Mouse (Mus musculus) midbrain, embryonic 16.5 days (tissue): ENCODE data around the gene Tmem170b. TPM values are rescaled to one million over a fixed set of nuclear protein-coding genes. Genes with fewer than 3 reads are reported as not detected.

ENCODE experiments used
- ATAC-seq: fragments of 200-750 bp; cut with Nextera tagmentation; 2 replicates; pipeline ENCODE4 v1.8.0; 2017; ENCODE audit warnings: moderate TSS enrichment
- H3K27ac ChIP-seq: fragments of 300-500 bp; sonication (generic); 2 replicates; pipeline ENCODE4 v1.5.1; 2014; ENCODE audit warnings: mild to moderate bottlenecking, low read length, mixed read lengths
- H3K27me3 ChIP-seq: fragments of 300-500 bp; sonication (generic); 2 replicates; pipeline ENCODE4 v1.6.1; 2014; ENCODE audit warnings: low read depth, low read length, mixed read lengths; ENCODE audit not compliant: control insufficient read depth, insufficient read depth
- H3K36me3 ChIP-seq: fragments of 300-500 bp; sonication (generic); 2 replicates; pipeline ENCODE4 v1.6.1; 2014; ENCODE audit warnings: mild to moderate bottlenecking, low read length, moderate library complexity, mixed read lengths; ENCODE audit not compliant: control insufficient read depth, insufficient read depth
- H3K4me1 ChIP-seq: fragments of 300-500 bp; sonication (generic); 2 replicates; pipeline ENCODE4 v1.6.1; 2014; ENCODE audit warnings: mild to moderate bottlenecking, low read length, mixed read lengths; ENCODE audit not compliant: control insufficient read depth, insufficient read depth
- H3K4me2 ChIP-seq: fragments of 300-500 bp; sonication (generic); 2 replicates; pipeline ENCODE4 v1.6.1; 2014; ENCODE audit warnings: mild to moderate bottlenecking, low read length, mixed read lengths
- H3K4me3 ChIP-seq: fragments of 300-500 bp; sonication (generic); 2 replicates; pipeline ENCODE4 v1.5.1; 2014; ENCODE audit warnings: low read depth, mild to moderate bottlenecking, low read length, moderate library complexity, mixed read lengths
- H3K9ac ChIP-seq: fragments of 300-500 bp; sonication (generic); 2 replicates; pipeline ENCODE4 v1.6.1; 2014; ENCODE audit warnings: low read depth, low read length, mixed read lengths
- H3K9me3 ChIP-seq: fragments of 300-500 bp; sonication (generic); replicated peaks from 2 replicates; pipeline ENCODE4 v1.6.1; 2014; ENCODE audit warnings: mild to moderate bottlenecking, low read length, mixed read lengths; ENCODE audit not compliant: control insufficient read depth, poor library complexity, severe bottlenecking
- WGBS: fragments of 180-500 bp; shearing (Covaris S2); extraction: QIAGEN DNeasy Blood & Tissue Kit; methylation state at CpG from one replicate; pipeline ENCODE4 v1.1.7; 2014; 5-methylcytosine and 5-hydroxymethylcytosine counted together
- polyA plus RNA-seq: library from polyadenylated mRNA; unstranded; fragments of >200 nt; fragmentation: Nextera tagmentation; extraction: Ambion mirVana; gene quantifications from 2 replicates; pipeline ENCODE4 v1.2.1, GENCODE M21; 2015

Gene Tmem170b
- polyA plus RNA-seq, 1 experiment from 2014 or later: 56.4 TPM

- Histone ChIP-seq H3K36me3 (no peaks in the 10 kb centered on the region), H3K9ac (peak overlapping the region; percentile 93), H3K4me2 (peak overlapping the region; percentile 79), H3K4me1 (peaks cover 33% of the 10 kb centered on the region), H3K27me3 (no peaks in the 10 kb centered on the region), H3K27ac (peak overlapping the region; percentile 94), H3K9me3 (no peaks in the 10 kb centered on the region), H3K4me3 (peak overlapping the region; percentile 87)
- 2% methylated on average over 50 of the region's 67 CpGs for WGBS
- peak; percentile 62 for ATAC-seq
Observed at GRCm38 (mm10) chr13:41606081-41607000, 634 bp downstream of the Tmem170b start.

GRCm38 (mm10) chr13:41607589-41607988 is 1.9 kb downstream of the Tmem170b start:
- peak overlapping the region; percentile 20 for H3K9ac ChIP-seq

GRCm38 (mm10) chr13:41608559-41608958 is 2.9 kb downstream of the Tmem170b start:
- WGBS: 58% methylated on average over 2 of the region's 2 CpGs
- H3K4me3 ChIP-seq: no peak overlapping the region
- H3K4me1 ChIP-seq: peaks cover 33% of the 10 kb centered on the region
- no peaks in the 10 kb centered on the region for H3K36me3 ChIP-seq
- no peaks in the 10 kb centered on the region for H3K9me3 ChIP-seq
- no peak overlapping the region for H3K9ac ChIP-seq
- H3K4me2 ChIP-seq: peak overlapping the region; percentile 0; the same call in 1 of the 2 replicates
- no peaks in the 10 kb centered on the region for H3K27me3 ChIP-seq
- no peak overlapping the region for H3K27ac ChIP-seq
- no peak for ATAC-seq

More at GRCm38 (mm10) chr13:41607589-41607988, 1.9 kb downstream of the Tmem170b start:
- WGBS: 29% methylated on average over 3 of the region's 3 CpGs
- Histone ChIP-seq H3K36me3 (no peaks in the 10 kb centered on the region), H3K4me1 (peaks cover 33% of the 10 kb centered on the region), H3K4me2 (peak overlapping the region; percentile 79), H3K27me3 (no peaks in the 10 kb centered on the region), H3K27ac (no peak overlapping the region), H3K9me3 (no peaks in the 10 kb centered on the region), H3K4me3 (peak overlapping the region; percentile 87)
- no peak for ATAC-seq

GRCm38 (mm10) chr13:41611046-41611445 is 5.3 kb downstream of the Tmem170b start:
- no peak for ATAC-seq
- 95% methylated on average over 1 of the region's 1 CpGs for WGBS
- no peaks in the 10 kb centered on the region for H3K9me3 ChIP-seq
- no peak overlapping the region for H3K4me3 ChIP-seq
- peaks cover 33% of the 10 kb centered on the region for H3K4me1 ChIP-seq
- no peaks in the 10 kb centered on the region for H3K36me3 ChIP-seq
- no peaks in the 10 kb centered on the region for H3K27me3 ChIP-seq
- no peak overlapping the region for H3K27ac ChIP-seq
- H3K9ac ChIP-seq: no peak overlapping the region
- no peak overlapping the region for H3K4me2 ChIP-seq

GRCm38 (mm10) chr13:41614539-41614938 is 8.8 kb downstream of the Tmem170b start:
- no peak overlapping the region for H3K27ac ChIP-seq
- no peaks in the 10 kb centered on the region for H3K27me3 ChIP-seq
- 74% methylated on average over 2 of the region's 2 CpGs for WGBS
- ATAC-seq: no peak
- no peak overlapping the region for H3K4me3 ChIP-seq
- no peaks in the 10 kb centered on the region for H3K9me3 ChIP-seq
- H3K4me1 ChIP-seq: peaks cover 5% of the 10 kb centered on the region
- H3K36me3 ChIP-seq: no peaks in the 10 kb centered on the region
- H3K4me2 ChIP-seq: no peak overlapping the region
- no peak overlapping the region for H3K9ac ChIP-seq

GRCm38 (mm10) chr13:41614982-41615381 is 9.3 kb downstream of the Tmem170b start:
- no peak overlapping the region for H3K4me3 ChIP-seq
- no peaks in the 10 kb centered on the region for H3K9me3 ChIP-seq
- H3K27ac ChIP-seq: no peak overlapping the region
- no peaks in the 10 kb centered on the region for H3K36me3 ChIP-seq
- no peaks in the 10 kb centered on the region for H3K27me3 ChIP-seq
- H3K9ac ChIP-seq: no peak overlapping the region
- 23% methylated on average over 5 of the region's 5 CpGs for WGBS
- no peak for ATAC-seq
- H3K4me2 ChIP-seq: no peak overlapping the region
- H3K4me1 ChIP-seq: peaks cover 4% of the 10 kb centered on the region

- ATAC-seq: no peak
- Histone ChIP-seq H3K27ac (no peak overlapping the region), H3K4me2 (no peak overlapping the region), H3K9me3 (no peaks in the 10 kb centered on the region), H3K36me3 (no peaks in the 10 kb centered on the region), H3K4me3 (no peak overlapping the region), H3K4me1 (peaks cover 2% of the 10 kb centered on the region), H3K27me3 (no peaks in the 10 kb centered on the region), H3K9ac (no peak overlapping the region)
- WGBS: 95% methylated on average over 4 of the region's 4 CpGs
Observed at GRCm38 (mm10) chr13:41619470-41619869, 13.8 kb downstream of the Tmem170b start.

GRCm38 (mm10) chr13:41620132-41620531 is 14.4 kb downstream of the Tmem170b start:
- 88% methylated on average over 4 of the region's 4 CpGs for whole genome bisulfite sequencing
- no peaks in the 10 kb centered on the region for H3K4me1 ChIP-seq
- ATAC-seq: no peak
- no peak overlapping the region for H3K4me3 ChIP-seq
- no peaks in the 10 kb centered on the region for H3K9me3 ChIP-seq
- H3K9ac ChIP-seq: no peak overlapping the region
- no peaks in the 10 kb centered on the region for H3K36me3 ChIP-seq
- H3K27me3 ChIP-seq: no peaks in the 10 kb centered on the region
- no peak overlapping the region for H3K4me2 ChIP-seq
- no peak overlapping the region for H3K27ac ChIP-seq

- Histone ChIP-seq H3K4me3 (no peak overlapping the region), H3K9ac (no peak overlapping the region), H3K36me3 (no peaks in the 10 kb centered on the region), H3K27ac (no peak overlapping the region), H3K9me3 (no peaks in the 10 kb centered on the region), H3K4me2 (no peak overlapping the region), H3K27me3 (no peaks in the 10 kb centered on the region), H3K4me1 (peaks cover 11% of the 10 kb centered on the region)
- ATAC-seq: no peak
- 83% methylated on average over 1 of the region's 1 CpGs for WGBS
Observed at GRCm38 (mm10) chr13:41624123-41624522, 18.4 kb downstream of the Tmem170b start.
